Comparison of ENCODE assay signal across 8 mouse cellular contexts in the genomic region with DNA sequence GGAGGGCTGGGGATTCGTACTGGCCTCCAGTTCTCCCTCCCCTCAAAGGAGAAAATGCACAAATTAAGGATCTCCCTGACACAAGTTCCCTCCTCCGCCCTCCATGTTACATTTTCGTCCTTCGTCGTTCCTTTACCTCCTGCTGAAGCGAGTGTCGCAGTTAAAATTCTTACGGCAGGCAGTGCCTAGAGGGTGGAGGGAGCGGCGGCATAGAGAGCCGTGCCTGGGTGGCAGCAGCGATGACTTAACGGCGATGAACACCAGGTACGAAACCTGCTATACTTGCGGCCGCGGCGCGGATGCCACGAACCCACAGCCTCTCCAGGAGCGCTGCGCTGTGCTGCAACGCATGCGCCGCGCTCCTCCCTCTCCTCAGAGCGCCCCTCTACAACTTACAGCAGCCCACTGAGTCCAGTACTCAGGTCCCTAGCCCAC. TPM values are rescaled to one million over a fixed set of nuclear protein-coding genes. Genes with fewer than 3 reads are reported as not detected.
DNase-seq lines count a peak whose midpoint lies in the region; ATAC-seq and TF ChIP-seq lines count a peak whose summit lies in the region.

No protein-coding gene starts in this region.

- no peaks in the 10 kb centered on the region for H3K4me1 ChIP-seq in embryonic facial prominence, embryonic 11.5 days (ENCODE audit: control insufficient read depth, insufficient read depth, low read length)
- no peaks in the 10 kb centered on the region; a peak in 1 of 4 replicates for H3K4me1 ChIP-seq in heart, embryonic 14.5 days (ENCODE audit: control insufficient read depth in 2 of 2, insufficient read depth in 2 of 2, low read length in 2 of 2)
- 0 out of 2 replicates have a peak, but pooled peaks cover 1% of the 10 kb centered on the region for H3K4me1 ChIP-seq in lung, embryonic 15.5 days
- H3K4me1 ChIP-seq in neural tube, embryonic 15.5 days = peaks cover 4% of the 10 kb centered on the region; the same call in 1 of the 2 replicates

- WGBS in embryonic facial prominence, embryonic 11.5 days = 1% methylated on average over 28 of the region's 28 CpGs
- 0% methylated on average over 27 of the region's 28 CpGs for WGBS in heart, embryonic 14.5 days
- WGBS in lung, embryonic 15.5 days = under 1% methylated on average over 26 of the region's 28 CpGs
- WGBS in neural tube, embryonic 15.5 days = under 1% methylated on average over 28 of the region's 28 CpGs

- no peaks in the 10 kb centered on the region for H3K9me3 ChIP-seq in embryonic facial prominence, embryonic 11.5 days (replicated peaks; ENCODE audit: control insufficient read depth, low read length)
- no peaks in the 10 kb centered on the region for H3K9me3 ChIP-seq in heart, embryonic 14.5 days (ENCODE audit: control insufficient read depth, low read length)
- no peaks in the 10 kb centered on the region for H3K9me3 ChIP-seq in lung, embryonic 15.5 days
- H3K9me3 ChIP-seq in neural tube, embryonic 15.5 days (replicated peaks) = no peaks in the 10 kb centered on the region

- H3K27me3 ChIP-seq in C2C12 (ENCODE audit: control insufficient read depth, insufficient read depth, insufficient read length) = no peaks in the 10 kb centered on the region
- H3K27me3 ChIP-seq in embryonic facial prominence, embryonic 11.5 days (ENCODE audit: control insufficient read depth, insufficient read depth, low read length) = no peaks in the 10 kb centered on the region; the same call in 1 of the 2 replicates
- no peaks in the 10 kb centered on the region for H3K27me3 ChIP-seq in heart, embryonic 14.5 days (ENCODE audit: control insufficient read depth, insufficient read depth, low read length)
- H3K27me3 ChIP-seq in lung, embryonic 15.5 days = no peaks in the 10 kb centered on the region
- no peaks in the 10 kb centered on the region for H3K27me3 ChIP-seq in neural tube, embryonic 15.5 days (replicated peaks)

- peak overlapping the region; percentile 76 for H3ac ChIP-seq in C2C12 (ENCODE audit: control insufficient read depth, insufficient read length, low read depth)

- H3K27ac ChIP-seq in embryonic facial prominence, embryonic 11.5 days (replicated peaks; ENCODE audit: low read depth, low read length) = no peak overlapping the region
- peak overlapping the region; percentile 28 to 64; a peak in 2 of 4 replicates for H3K27ac ChIP-seq in heart, embryonic 14.5 days (replicated peaks in 1 of 2; ENCODE audit: control insufficient read depth in 1 of 2, insufficient read depth in 1 of 2, low read depth in 2 of 2, low read length in 2 of 2)
- H3K27ac ChIP-seq in lung, embryonic 15.5 days = peak overlapping the region; percentile 74
- peak overlapping the region; percentile 75 for H3K27ac ChIP-seq in neural tube, embryonic 15.5 days (replicated peaks)

- peak overlapping the region; percentile 68 for H3K9ac ChIP-seq in embryonic facial prominence, embryonic 11.5 days (replicated peaks; ENCODE audit: low read length)
- H3K9ac ChIP-seq in heart, embryonic 14.5 days (ENCODE audit: low read length) = peak overlapping the region; percentile 78
- peak overlapping the region; percentile 63 for H3K9ac ChIP-seq in lung, embryonic 15.5 days
- peak overlapping the region; percentile 57 for H3K9ac ChIP-seq in neural tube, embryonic 15.5 days (replicated peaks)

- peaks cover 30% of the 10 kb centered on the region for H3K79me3 ChIP-seq in C2C12 (ENCODE audit: low read depth)

- peak overlapping the region; percentile 39 for H3K4me3 ChIP-seq in C2C12 (ENCODE audit: insufficient read depth, poor library complexity, severe bottlenecking)
- peak overlapping the region; percentile 48 for H3K4me3 ChIP-seq in embryonic facial prominence, embryonic 11.5 days (ENCODE audit: low read depth, low read length)
- peak overlapping the region; percentile 50 to 76 for H3K4me3 ChIP-seq in heart, embryonic 14.5 days (ENCODE audit: control insufficient read depth in 1 of 2, insufficient read depth in 1 of 2, low read depth in 1 of 2, low read length in 2 of 2)
- H3K4me3 ChIP-seq in lung, embryonic 15.5 days = peak overlapping the region; percentile 55
- peak overlapping the region; percentile 51 for H3K4me3 ChIP-seq in neural tube, embryonic 15.5 days (replicated peaks)

- peaks cover 45% of the 10 kb centered on the region for H3K79me2 ChIP-seq in C2C12 (ENCODE audit: control insufficient read depth, insufficient read depth)

- H3K4me2 ChIP-seq in embryonic facial prominence, embryonic 11.5 days (ENCODE audit: low read depth, low read length) = peak overlapping the region; percentile 43
- H3K4me2 ChIP-seq in heart, embryonic 14.5 days (ENCODE audit: low read length) = peak overlapping the region; percentile 81
- peak overlapping the region; percentile 62 for H3K4me2 ChIP-seq in lung, embryonic 15.5 days
- peak overlapping the region; percentile 68 for H3K4me2 ChIP-seq in neural tube, embryonic 15.5 days

- H3K36me3 ChIP-seq in C2C12 (ENCODE audit: control insufficient read depth, insufficient read depth) = no peaks in the 10 kb centered on the region
- H3K36me3 ChIP-seq in embryonic facial prominence, embryonic 11.5 days (replicated peaks; ENCODE audit: control insufficient read depth, insufficient read depth, low read depth, low read length) = no peaks in the 10 kb centered on the region
- no peaks in the 10 kb centered on the region for H3K36me3 ChIP-seq in heart, embryonic 14.5 days (ENCODE audit: control insufficient read depth, insufficient read depth, low read length)
- H3K36me3 ChIP-seq in lung, embryonic 15.5 days = no peaks in the 10 kb centered on the region
- H3K36me3 ChIP-seq in neural tube, embryonic 15.5 days = no peaks in the 10 kb centered on the region

- peak; percentile 58 for DNase-seq in adrenal gland, adult 2 months
- DNase-seq in embryonic facial prominence, embryonic 11.5 days (ENCODE audit: low spot score) = peak; percentile 56
- DNase-seq in kidney, postnatal 10 days = peak; percentile 42
- DNase-seq in thymus, postnatal 10 days (ENCODE audit: low spot score in 2 of 2) = peak; percentile 53 to 65

- TF ChIP-seq CTCF in C2C12 (IDR thresholded peaks at IDR 0.05; ENCODE audit: control insufficient read depth, insufficient read depth, insufficient read length) = no peak

- no peak; the same call in 1 of the 2 replicates for ATAC-seq in embryonic facial prominence, embryonic 11.5 days (replicated peaks; ENCODE audit: insufficient number of reproducible peaks, low FRiP score, low TSS enrichment, low read depth)
- ATAC-seq in heart, embryonic 14.5 days (ENCODE audit: insufficient number of reproducible peaks, insufficient read depth, low FRiP score, low read depth) = no peak
- ATAC-seq in lung, embryonic 15.5 days (ENCODE audit: borderline replicate concordance, extremely low read depth, low FRiP score, low TSS enrichment) = peak; percentile 53; the same call in 1 of the 2 replicates
- peak; percentile 52; the same call in 1 of the 2 replicates for ATAC-seq in neural tube, embryonic 15.5 days (ENCODE audit: low FRiP score)

TF ChIP-seq in C2C12, 6 proteins besides CTCF, POLR2A, EP300 and RAD21:
- no peak for TF ChIP-seq MAX (IDR thresholded peaks at IDR 0.05)

RNA-seq across cellular contexts. Expression of a gene that starts 7.0 kb away (rescaled TPM):
- polyA plus RNA-seq in C2C12 (2012; fragmentation: generic; extraction: Trizol) = not detected
- not detected for total RNA-seq in adrenal gland, adult 2 months (2021)
- not detected in 2 replicates for polyA plus RNA-seq in adrenal gland, adult 2 months (2012; rRNA removed)
- polyA plus RNA-seq in embryonic facial prominence, embryonic 11.5 days (2014; fragmentation: Nextera tagmentation; extraction: Ambion mirVana) = not detected in 2 replicates
- not detected in 2 replicates for polyA plus RNA-seq in heart, embryonic 14.5 days (2014; fragmentation: Nextera tagmentation; extraction: Ambion mirVana)
- not detected in 2 replicates for polyA plus RNA-seq in lung, embryonic 15.5 days (2015; fragmentation: Nextera tagmentation; extraction: Ambion mirVana)
- polyA plus RNA-seq in neural tube, embryonic 15.5 days (2015; fragmentation: Nextera tagmentation; extraction: Ambion mirVana) = not detected in 2 replicates

Comparison
In these comparisons a context has a peak if more than half of its experiments do, and no peak if none do; other contexts are left out.
1. ATAC-seq: peak in lung, embryonic 15.5 days (single experiment) and neural tube, embryonic 15.5 days (single experiment); none in embryonic facial prominence, embryonic 11.5 days (single experiment) and heart, embryonic 14.5 days (single experiment).
2. Peak in every context shown above with its lines, with median percentiles within 50 percentile points of each other: H3K4me3 ChIP-seq, DNase-seq, H3K4me2 ChIP-seq and H3K9ac ChIP-seq.